Mouse (Mus musculus) G1E (cell line): ENCODE data around the gene Eef1a2.

Experiments used
- CTCF ChIP-seq: IDR thresholded peaks from 2 replicates; pipeline ENCODE4 v1.5.1; 2012; ENCODE audit warnings: low read depth, low read length, inconsistent platforms, mixed read lengths
- GATA1 ChIP-seq: IDR thresholded peaks from 2 replicates; pipeline ENCODE4 v1.6.1; 2012; ENCODE audit warnings: borderline replicate concordance, low read length, inconsistent platforms, mixed read lengths
- GATA2 ChIP-seq: IDR thresholded peaks from 2 replicates; pipeline ENCODE4 v1.6.1; 2012; ENCODE audit warnings: low read depth, low read length, inconsistent platforms, borderline replicate concordance
- POLR2AphosphoS5 ChIP-seq: IDR thresholded peaks from 2 replicates; pipeline ENCODE4 v1.6.1; 2012; ENCODE audit warnings: low read depth, low read length, inconsistent platforms; ENCODE audit not compliant: insufficient replicate concordance
- TAL1 ChIP-seq: conservative IDR thresholded peaks from 2 replicates; pipeline ENCODE4 v1.6.1; 2012; ENCODE audit warnings: low read depth, low read length, inconsistent platforms, mixed read lengths

- TF ChIP-seq GATA1: no peak
- TF ChIP-seq CTCF: no peak
- no peak for TF ChIP-seq GATA2
- TF ChIP-seq POLR2AphosphoS5: no peak
- no peak for TF ChIP-seq TAL1
These were observed 27.9 kb downstream of the Eef1a2 start for GRCm38 (mm10) chr2:181128963-181129362.
